Mouse (Mus musculus) intestine, embryonic 16.5 days (tissue): ENCODE results near the gene Kcnh2. TPM values are rescaled to one million over a fixed set of nuclear protein-coding genes. Genes with fewer than 3 reads are reported as not detected.
A peak's percentile ranks its signal among the peaks of the same experiment; 100 is the strongest.

ENCODE experiments used
- ATAC-seq: fragments of 200-750 bp; cut with Nextera tagmentation; 2 replicates; pipeline ENCODE4 v1.8.0; 2017; ENCODE audit warnings: moderate TSS enrichment, moderate library complexity
- H3K27ac ChIP-seq: fragments of 300-500 bp; sonication (generic); 2 replicates; pipeline ENCODE4 v1.5.1; 2014; ENCODE audit warnings: mild to moderate bottlenecking, low read length
- H3K27me3 ChIP-seq: fragments of 300-500 bp; sonication (generic); replicated peaks from 2 replicates; pipeline ENCODE4 v1.6.1; 2014; ENCODE audit warnings: low read length, control low read depth, mixed read lengths; ENCODE audit not compliant: control insufficient read depth, insufficient read depth
- H3K36me3 ChIP-seq: fragments of 300-500 bp; sonication (generic); 2 replicates; pipeline ENCODE4 v1.6.1; 2014; ENCODE audit warnings: low read length, control low read depth; ENCODE audit not compliant: control insufficient read depth, insufficient read depth
- H3K4me1 ChIP-seq: fragments of 300-500 bp; sonication (generic); 2 replicates; pipeline ENCODE4 v1.6.1; 2014; ENCODE audit warnings: low read length, control low read depth, mixed read lengths; ENCODE audit not compliant: control insufficient read depth, insufficient read depth
- H3K4me2 ChIP-seq: fragments of 300-500 bp; sonication (generic); 2 replicates; pipeline ENCODE4 v1.6.1; 2014; ENCODE audit warnings: low read depth, low read length, control low read depth
- H3K4me3 ChIP-seq: fragments of 300-500 bp; sonication (generic); 2 replicates; pipeline ENCODE4 v1.5.1; 2014; ENCODE audit warnings: mild to moderate bottlenecking, low read length
- H3K9ac ChIP-seq: fragments of 300-500 bp; sonication (generic); 2 replicates; pipeline ENCODE4 v1.6.1; 2014; ENCODE audit warnings: low read depth, low read length
- H3K9me3 ChIP-seq: fragments of 300-500 bp; sonication (generic); 2 replicates; pipeline ENCODE4 v1.6.1; 2016; ENCODE audit warnings: low read length, control low read depth; ENCODE audit not compliant: control insufficient read depth
- WGBS: fragments of 180-500 bp; shearing (Covaris S2); extraction: QIAGEN DNeasy Blood & Tissue Kit; methylation state at CpG from one replicate; pipeline ENCODE4 v1.1.7; 2014; 5-methylcytosine and 5-hydroxymethylcytosine counted together
- polyA plus RNA-seq: library from polyadenylated mRNA; unstranded; fragments of >200 nt; fragmentation: Nextera tagmentation; extraction: Ambion mirVana; gene quantifications from 2 replicates; pipeline ENCODE4 v1.2.1, GENCODE M21; 2015

The Kcnh2 gene
- polyA plus RNA-seq, 1 experiment from 2014 or later: 3.1 TPM

GRCm38 (mm10) chr5:24351701-24352171 lies 332 bp upstream of the Kcnh2 start:
- Histone ChIP-seq H3K4me1 (peaks cover 57% of the 10 kb centered on the region), H3K4me2 (peak overlapping the region; percentile 94), H3K9ac (peak overlapping the region; percentile 83), H3K4me3 (peak overlapping the region; percentile 76), H3K9me3 (no peaks in the 10 kb centered on the region), H3K36me3 (no peaks in the 10 kb centered on the region), H3K27ac (peak overlapping the region; percentile 92), H3K27me3 (peaks cover 10% of the 10 kb centered on the region; the same call in 1 of the 2 replicates)
- WGBS: 1% methylated on average over 36 of the region's 41 CpGs
- ATAC-seq: peak; percentile 77

GRCm38 (mm10) chr5:24350531-24351250 lies 713 bp downstream of the Kcnh2 start:
- Histone ChIP-seq H3K36me3 (no peaks in the 10 kb centered on the region), H3K9ac (peak overlapping the region; percentile 83), H3K9me3 (no peaks in the 10 kb centered on the region), H3K27me3 (peaks cover 10% of the 10 kb centered on the region; the same call in 1 of the 2 replicates), H3K4me2 (peak overlapping the region; percentile 94), H3K4me3 (peak overlapping the region; percentile 76), H3K27ac (peak overlapping the region; percentile 66), H3K4me1 (peaks cover 57% of the 10 kb centered on the region)
- ATAC-seq: no peak
- WGBS: 37% methylated on average over 14 of the region's 15 CpGs

GRCm38 (mm10) chr5:24350073-24350472 lies 1.3 kb downstream of the Kcnh2 start:
- H3K27me3 ChIP-seq: peaks cover 10% of the 10 kb centered on the region; the same call in 1 of the 2 replicates
- H3K4me3 ChIP-seq: peak overlapping the region; percentile 76; the same call in 1 of the 2 replicates
- ATAC-seq: no peak
- no peaks in the 10 kb centered on the region for H3K36me3 ChIP-seq
- WGBS: 53% methylated on average over 3 of the region's 3 CpGs
- H3K9ac ChIP-seq: 0 out of 2 replicates have a peak overlapping the region, but pooled peaks have one; percentile 83
- no peaks in the 10 kb centered on the region for H3K9me3 ChIP-seq
- peaks cover 61% of the 10 kb centered on the region for H3K4me1 ChIP-seq
- no peak overlapping the region for H3K27ac ChIP-seq
- peak overlapping the region; percentile 94 for H3K4me2 ChIP-seq

GRCm38 (mm10) chr5:24348546-24348945 lies 2.9 kb downstream of the Kcnh2 start:
- H3K4me1 ChIP-seq: peaks cover 77% of the 10 kb centered on the region
- peaks cover 10% of the 10 kb centered on the region; the same call in 1 of the 2 replicates for H3K27me3 ChIP-seq
- H3K4me3 ChIP-seq: peak overlapping the region; percentile 56
- no peak for ATAC-seq
- H3K4me2 ChIP-seq: peak overlapping the region; percentile 96
- peak overlapping the region; percentile 60 for H3K9ac ChIP-seq
- H3K36me3 ChIP-seq: no peaks in the 10 kb centered on the region
- no peaks in the 10 kb centered on the region for H3K9me3 ChIP-seq
- WGBS: under 1% methylated on average over 30 of the region's 30 CpGs
- peak overlapping the region; percentile 48; the same call in 1 of the 2 replicates for H3K27ac ChIP-seq

GRCm38 (mm10) chr5:24348128-24348527 lies 3.3 kb downstream of the Kcnh2 start:
- Histone ChIP-seq H3K4me2 (peak overlapping the region; percentile 96), H3K9me3 (no peaks in the 10 kb centered on the region), H3K36me3 (no peaks in the 10 kb centered on the region), H3K27ac (peak overlapping the region; percentile 48; the same call in 1 of the 2 replicates), H3K4me1 (peaks cover 78% of the 10 kb centered on the region), H3K9ac (peak overlapping the region; percentile 60), H3K27me3 (peaks cover 10% of the 10 kb centered on the region; the same call in 1 of the 2 replicates), H3K4me3 (peak overlapping the region; percentile 56)
- ATAC-seq: peak; percentile 52
- WGBS: under 1% methylated on average over 41 of the region's 41 CpGs

- no peaks in the 10 kb centered on the region for H3K9me3 ChIP-seq
- no peak overlapping the region for H3K9ac ChIP-seq
- no peak for ATAC-seq
- no peaks in the 10 kb centered on the region for H3K36me3 ChIP-seq
- no peak overlapping the region; the same call in 1 of the 2 replicates for H3K4me2 ChIP-seq
- no peak overlapping the region; the same call in 1 of the 2 replicates for H3K4me3 ChIP-seq
- peaks cover 10% of the 10 kb centered on the region; the same call in 1 of the 2 replicates for H3K27me3 ChIP-seq
- WGBS: 38% methylated on average over 7 of the region's 7 CpGs
- H3K4me1 ChIP-seq: peaks cover 78% of the 10 kb centered on the region
- peak overlapping the region; percentile 19; the same call in 1 of the 2 replicates for H3K27ac ChIP-seq
These were observed 4.1 kb downstream of the Kcnh2 start for GRCm38 (mm10) chr5:24347186-24347875.

- peaks cover 72% of the 10 kb centered on the region for H3K4me1 ChIP-seq
These were observed 5.1 kb downstream of the Kcnh2 start for GRCm38 (mm10) chr5:24346313-24346712.

GRCm38 (mm10) chr5:24344477-24345051 lies 6.8 kb downstream of the Kcnh2 start:
- no peaks in the 10 kb centered on the region for H3K27me3 ChIP-seq
- ATAC-seq: peak; percentile 72
- no peaks in the 10 kb centered on the region for H3K9me3 ChIP-seq
- H3K4me2 ChIP-seq: peak overlapping the region; percentile 28
- no peaks in the 10 kb centered on the region for H3K36me3 ChIP-seq
- peaks cover 55% of the 10 kb centered on the region for H3K4me1 ChIP-seq
- H3K9ac ChIP-seq: peak overlapping the region; percentile 27; the same call in 1 of the 2 replicates
- 15% methylated on average over 12 of the region's 12 CpGs for WGBS
- H3K4me3 ChIP-seq: peak overlapping the region; percentile 13; the same call in 1 of the 2 replicates
- H3K27ac ChIP-seq: peak overlapping the region; percentile 75

More at GRCm38 (mm10) chr5:24346313-24346712, 5.1 kb downstream of the Kcnh2 start:
- no peak overlapping the region for H3K4me2 ChIP-seq
- H3K4me3 ChIP-seq: no peak overlapping the region
- H3K27ac ChIP-seq: no peak overlapping the region
- ATAC-seq: no peak
- WGBS: 86% methylated on average over 7 of the region's 7 CpGs
- no peaks in the 10 kb centered on the region for H3K36me3 ChIP-seq
- H3K9ac ChIP-seq: no peak overlapping the region
- H3K9me3 ChIP-seq: no peaks in the 10 kb centered on the region
- peaks cover 10% of the 10 kb centered on the region; the same call in 1 of the 2 replicates for H3K27me3 ChIP-seq
